Mouse (Mus musculus): ENCODE results near the gene Pdpn.

Pdpn gene

DNA sequence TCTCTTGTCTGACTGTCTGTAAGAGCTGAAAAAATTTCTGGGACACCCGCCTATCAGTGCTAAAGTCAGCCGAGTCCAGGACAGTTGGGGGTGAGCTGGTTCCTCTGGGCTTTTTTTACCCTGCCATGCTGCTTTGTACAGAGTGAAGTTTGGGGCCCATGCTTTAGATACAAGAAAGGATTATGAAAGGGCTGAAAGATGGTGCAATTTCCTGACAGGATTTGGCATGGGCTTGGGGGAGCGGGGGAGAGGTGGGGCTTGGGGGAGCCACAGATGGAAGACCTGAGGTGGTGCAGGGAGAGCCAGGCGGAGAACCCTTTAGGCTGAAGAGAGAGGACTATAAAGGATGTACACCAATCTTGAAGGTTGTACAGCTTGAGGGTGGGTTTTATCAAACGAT, 60.2 kb downstream of the Pdpn start:
- DNase-seq (ENCODE audit: low spot score in 2 of 2), result no peak

DNA sequence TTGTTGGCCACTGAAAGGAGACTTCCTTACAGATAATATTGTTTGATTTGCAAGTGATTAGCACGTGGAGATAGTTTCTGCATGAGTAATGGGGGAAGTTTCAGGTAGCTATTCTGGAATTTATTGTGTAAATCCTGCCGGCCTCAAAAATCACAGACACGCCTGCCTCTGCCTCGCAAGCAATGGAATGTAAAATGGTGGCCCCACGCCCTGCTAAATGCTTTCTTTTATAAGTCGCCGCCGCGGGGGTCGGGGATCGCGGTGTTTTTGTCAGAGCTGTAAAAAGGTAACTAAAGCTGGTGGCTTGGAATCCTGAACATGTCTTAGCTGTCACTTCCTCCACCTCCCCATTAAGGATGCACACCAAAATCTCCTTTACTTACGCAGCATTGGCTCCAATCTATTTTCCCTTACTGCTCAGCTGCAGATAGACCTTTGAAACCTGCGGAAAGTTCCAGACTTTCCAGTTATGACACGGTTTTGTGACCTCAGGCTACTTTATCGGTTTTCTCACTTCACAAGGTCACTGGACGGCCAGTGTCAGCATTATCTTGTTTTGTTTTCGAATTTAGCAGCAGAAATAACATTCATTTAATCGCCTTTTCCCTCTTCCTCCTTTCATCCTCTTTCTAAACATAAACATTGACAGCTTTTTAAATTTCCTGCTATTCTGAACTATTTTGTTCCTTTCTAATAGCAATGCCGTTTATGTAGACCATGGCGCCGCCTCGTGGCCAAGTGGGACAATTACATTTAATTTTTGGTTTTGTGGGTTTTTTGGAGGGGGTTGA, 60.9 kb downstream of the Pdpn start:
- DNase-seq (ENCODE audit: low spot score in 2 of 2), result peak; percentile 16 to 52

DNA sequence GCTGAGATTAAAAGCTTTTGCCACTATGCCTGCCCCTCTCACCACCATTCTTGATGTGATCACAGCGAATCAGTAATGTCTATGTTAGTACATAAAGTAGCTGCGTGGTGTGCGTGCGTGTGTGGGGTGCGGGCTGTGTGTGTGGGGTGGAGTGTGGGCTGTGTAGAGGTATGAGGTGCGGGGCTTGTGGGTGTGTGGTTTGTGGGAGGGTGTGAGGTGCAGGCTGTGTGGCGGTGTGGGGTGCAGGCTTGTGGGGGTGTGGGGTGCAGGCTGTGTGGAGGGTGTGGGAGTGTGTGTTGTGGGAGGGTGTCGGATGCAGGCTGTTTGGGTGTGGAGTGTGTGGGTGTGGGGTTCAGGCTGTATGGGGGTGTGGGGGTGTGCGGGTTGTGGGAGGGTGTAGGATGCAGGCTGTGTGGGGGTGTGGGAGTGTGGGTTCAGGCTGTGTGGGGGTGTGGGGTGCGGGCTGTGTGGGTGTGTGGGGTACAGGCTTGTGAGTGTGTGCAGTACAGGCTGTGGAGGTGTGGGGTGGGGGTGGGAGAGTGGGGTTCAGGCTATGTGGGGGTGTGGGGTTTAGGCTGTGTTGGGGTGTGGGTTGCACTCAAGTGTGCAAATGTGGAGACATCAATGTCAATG, 67.5 kb downstream of the Pdpn start:
- DNase-seq (ENCODE audit: low spot score in 2 of 2), result no peak

DNA sequence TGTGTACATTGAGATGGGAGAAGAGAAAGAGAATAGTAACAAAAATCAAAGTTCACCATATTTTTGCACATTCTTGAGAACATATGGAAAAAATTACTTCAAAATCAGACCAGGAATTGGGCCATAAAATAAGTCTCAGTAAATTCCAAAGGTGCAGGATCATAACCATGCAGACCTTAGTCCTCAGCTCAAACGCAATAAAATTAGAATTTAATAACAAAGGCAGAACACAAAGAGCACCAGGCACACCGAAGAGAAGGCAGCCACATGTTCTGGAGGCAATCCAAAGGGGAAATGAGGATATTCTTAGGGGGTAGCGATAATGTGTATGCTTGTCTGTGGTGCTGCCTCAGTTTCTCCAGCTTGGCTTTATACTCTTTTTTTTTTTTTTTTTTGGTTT, 68.3 kb downstream of the Pdpn start:
- no peak for DNase-seq (ENCODE audit: low spot score in 2 of 2)

DNA sequence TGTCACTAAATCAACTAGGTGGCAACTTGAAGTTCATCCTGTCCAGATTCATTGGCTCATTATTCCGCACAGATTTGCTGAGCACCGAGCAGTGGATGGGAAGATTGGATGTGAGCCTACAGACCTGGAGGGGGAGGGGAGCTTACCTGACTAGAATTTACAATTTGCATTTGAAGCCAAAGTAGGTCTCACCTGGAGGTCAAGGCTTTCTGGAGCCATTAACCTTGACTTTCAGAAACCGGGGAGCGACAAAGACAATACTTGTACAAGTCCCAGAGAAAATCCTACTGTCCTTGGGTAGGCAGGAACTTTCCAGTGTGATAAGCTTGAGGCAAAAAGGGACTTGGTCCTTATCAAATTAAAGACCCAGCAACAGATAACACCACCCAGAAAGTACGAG, 71.4 kb downstream of the Pdpn start:
- DNase-seq (ENCODE audit: low spot score in 2 of 2), result no peak

DNA sequence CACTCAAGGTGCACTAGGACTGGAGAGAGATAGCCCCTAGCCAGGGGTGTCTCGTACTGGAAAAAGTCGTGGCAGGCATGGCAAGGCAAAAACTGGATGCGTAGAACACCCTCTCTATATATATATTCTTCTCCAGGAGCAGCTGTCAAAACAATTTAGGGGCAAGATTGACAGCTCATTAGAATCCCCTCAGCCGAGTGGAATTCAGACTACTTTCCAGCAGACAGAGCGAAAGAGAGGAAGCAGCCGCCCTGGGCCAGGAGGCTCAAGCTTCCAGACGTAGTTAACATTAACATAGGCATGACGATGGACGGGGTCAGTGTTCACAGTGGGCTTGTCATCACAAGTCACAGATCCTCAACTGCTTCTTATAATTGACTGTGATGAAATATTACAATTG, 73.5 kb downstream of the Pdpn start:
- DNase-seq (ENCODE audit: low spot score in 2 of 2), result no peak

DNA sequence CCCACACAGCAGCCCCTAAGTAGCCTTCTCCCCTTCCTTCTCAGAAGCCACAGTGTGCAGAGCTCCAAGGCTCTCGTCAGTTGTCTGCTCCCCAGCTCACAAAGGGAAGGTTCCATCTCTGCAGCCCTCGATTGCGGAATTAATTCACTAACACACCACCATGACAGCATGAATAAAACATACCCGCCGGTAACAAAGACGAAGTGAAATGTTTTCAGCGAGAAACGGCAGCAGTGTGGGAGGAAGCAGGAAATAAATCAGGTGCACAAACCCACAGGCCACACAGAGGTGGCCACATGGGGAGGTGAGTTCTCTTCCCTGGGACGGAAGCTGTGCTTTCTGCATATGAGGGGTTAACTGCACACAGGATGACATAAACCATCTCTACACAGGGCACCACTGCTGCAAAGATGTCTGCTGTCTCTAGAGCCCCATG, 80.0 kb downstream of the Pdpn start:
- DNase-seq (ENCODE audit: low spot score in 2 of 2), result peak in 1 of 2 experiments; percentile 24

DNA sequence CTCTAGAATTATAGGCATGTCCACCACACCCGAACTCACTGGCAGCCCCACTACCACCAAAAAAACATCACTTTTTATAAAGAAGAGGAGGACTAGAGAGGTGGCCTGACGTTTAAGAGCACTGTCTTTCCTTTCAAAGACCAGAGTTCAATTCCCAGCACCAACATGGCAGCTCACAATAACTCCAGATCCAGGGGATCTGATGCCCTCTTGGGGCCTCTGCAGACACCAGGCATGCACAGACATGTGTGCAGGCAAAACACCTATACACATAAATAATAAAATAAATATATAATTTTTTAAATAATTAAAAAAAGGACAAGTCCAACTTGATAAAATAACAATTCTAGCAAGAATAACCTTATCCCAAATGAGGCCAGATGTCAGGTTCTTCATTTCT, 80.5 kb downstream of the Pdpn start:
- no peak for DNase-seq (ENCODE audit: low spot score in 2 of 2)

All from thymus, postnatal 10 days (tissue).